Mouse (Mus musculus): ENCODE data around the gene 4933428M09Rik. TPM values are rescaled to one million over a fixed set of nuclear protein-coding genes. Genes with fewer than 3 reads are reported as not detected.

4933428M09Rik gene
- polyA plus RNA-seq, 1 experiment = not detected

Other genes starting within 250 kb of the 4933428M09Rik start
- not detected in 2 replicates for gene Serpina7, start 94.0 kb upstream of the 4933428M09Rik start, polyA plus RNA-seq (2012; ENCODE audit: insufficient read depth, insufficient read length, missing spikeins)
- gene 4930513O06Rik, start 93.0 kb upstream of the 4933428M09Rik start, polyA plus RNA-seq (2012; ENCODE audit: insufficient read depth, insufficient read length, missing spikeins) = not detected in 2 replicates
- 1.0 and 1.1 TPM in 2 replicates for gene Mum1l1, start 30.8 kb downstream of the 4933428M09Rik start, polyA plus RNA-seq (2012; ENCODE audit: insufficient read depth, insufficient read length, missing spikeins)
- not detected in 2 replicates for gene Trap1a, start 154.5 kb downstream of the 4933428M09Rik start, polyA plus RNA-seq (2012; ENCODE audit: insufficient read depth, insufficient read length, missing spikeins)